21 mouse cellular contexts compared by ENCODE assay signal in the genomic region with DNA sequence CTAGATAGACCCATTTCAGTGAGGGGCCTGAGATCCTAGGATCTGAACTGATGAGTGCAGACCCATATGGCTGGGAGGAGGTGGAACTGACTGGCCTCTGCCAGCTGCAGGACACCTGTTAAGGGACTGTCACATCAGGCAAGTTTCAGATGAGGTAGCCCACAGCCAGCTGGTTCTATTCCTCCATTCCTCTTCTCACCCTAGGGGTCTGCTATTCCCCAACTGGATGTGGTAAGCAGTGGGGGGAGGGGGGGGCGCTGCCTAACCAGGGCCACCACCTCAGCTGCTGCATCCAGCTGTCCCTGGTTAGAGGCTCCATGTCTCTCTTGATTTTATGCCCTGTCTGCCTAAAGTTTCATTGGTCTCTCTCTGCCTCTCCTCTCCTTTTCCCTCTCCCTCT. TPM values are rescaled to one million over a fixed set of nuclear protein-coding genes. Genes with fewer than 3 reads are reported as not detected.
A peak's percentile ranks its signal among the peaks of the same experiment; 100 is the strongest.
DNase-seq lines count a peak whose midpoint lies in the region; ATAC-seq and TF ChIP-seq lines count a peak whose summit lies in the region.
"Had no signal": no experiment of that assay in that cellular context is flagged by ENCODE, and none has a peak within 500 bp of the region (broad histone marks: within the 10 kb centered on the region; RNA-seq: fewer than 3 reads in every experiment).

No protein-coding gene starts in this region.

- no peaks in the 10 kb centered on the region for H3K27me3 ChIP-seq in lung, postnatal 0 days (replicated peaks; ENCODE audit: insufficient read depth, low read length)
- no peaks in the 10 kb centered on the region for H3K27me3 ChIP-seq in limb, embryonic 13.5 days
- no peaks in the 10 kb centered on the region for H3K27me3 ChIP-seq in midbrain, embryonic 11.5 days (ENCODE audit: control insufficient read depth, insufficient read depth, low read length)
- H3K27me3 ChIP-seq: embryonic facial prominence, embryonic 12.5 days; forebrain, embryonic 13.5 days; hindbrain, embryonic 13.5 days had no signal

- WGBS in lung, postnatal 0 days: no CpG with 5 or more reads among the region's 1 CpGs
- 47% methylated on average over 1 of the region's 1 CpGs for WGBS in limb, embryonic 13.5 days
- 20% methylated on average over 1 of the region's 1 CpGs for WGBS in midbrain, embryonic 11.5 days

- peak; percentile 34 for DNase-seq in kidney, postnatal 10 days
- no peak for DNase-seq in kidney, adult 18-20 months
- DNase-seq in lung, postnatal 0 days (ENCODE audit: low spot score): peak; percentile 20
- no peak for DNase-seq in lung, postnatal 25 days (ENCODE audit: low spot score)
- DNase-seq in retina, embryonic 14.5 days (ENCODE audit: low spot score): no peak
- DNase-seq in midbrain, embryonic 11.5 days (ENCODE audit: low spot score, missing footprints): no peak
- DNase-seq: adrenal gland, adult 8-10 months; adrenal gland, postnatal 36 days; cerebellum, adult 2 months; cerebellum, postnatal 10 days; embryo, embryonic 11 days; forebrain, postnatal 0 days; gastrocnemius, postnatal 36 days; heart, adult 11 months; heart, postnatal 10 days had no signal

- no peak for ATAC-seq in lung, postnatal 0 days
- peak; percentile 68 for ATAC-seq in limb, embryonic 13.5 days (ENCODE audit: low FRiP score, low read depth)
- ATAC-seq in midbrain, embryonic 11.5 days (ENCODE audit: low FRiP score): no peak
- ATAC-seq: forebrain, embryonic 13.5 days; forebrain, postnatal 0 days; hindbrain, postnatal 0 days had no signal

- no peaks in the 10 kb centered on the region for H3K9me3 ChIP-seq in lung, postnatal 0 days (ENCODE audit: low read length)
- no peaks in the 10 kb centered on the region for H3K9me3 ChIP-seq in limb, embryonic 13.5 days
- H3K9me3 ChIP-seq in midbrain, embryonic 11.5 days (ENCODE audit: control insufficient read depth, low read length): no peaks in the 10 kb centered on the region
- H3K9me3 ChIP-seq: embryonic facial prominence, embryonic 12.5 days; forebrain, embryonic 13.5 days; G1E; hindbrain, embryonic 13.5 days had no signal

- H3K4me1 ChIP-seq in lung, postnatal 0 days (ENCODE audit: insufficient read depth, low read depth, low read length): no peaks in the 10 kb centered on the region
- H3K4me1 ChIP-seq in limb, embryonic 13.5 days: peaks cover 6% of the 10 kb centered on the region
- H3K4me1 ChIP-seq in midbrain, embryonic 11.5 days (ENCODE audit: control insufficient read depth, insufficient read depth, low read length): no peaks in the 10 kb centered on the region
- H3K4me1 ChIP-seq: forebrain, embryonic 13.5 days had no signal

- H3K36me3 ChIP-seq in lung, postnatal 0 days (ENCODE audit: insufficient read depth, low read length): no peaks in the 10 kb centered on the region
- H3K36me3 ChIP-seq in limb, embryonic 13.5 days: no peaks in the 10 kb centered on the region
- no peaks in the 10 kb centered on the region for H3K36me3 ChIP-seq in midbrain, embryonic 11.5 days (ENCODE audit: control insufficient read depth, insufficient read depth, low read length)
- H3K36me3 ChIP-seq: embryonic facial prominence, embryonic 12.5 days; G1E; hindbrain, embryonic 13.5 days had no signal

- no peak overlapping the region for H3K9ac ChIP-seq in lung, postnatal 0 days (replicated peaks; ENCODE audit: low read depth)
- no peak overlapping the region for H3K9ac ChIP-seq in limb, embryonic 13.5 days
- no peak overlapping the region for H3K9ac ChIP-seq in midbrain, embryonic 11.5 days (ENCODE audit: low read length)
- H3K9ac ChIP-seq: embryonic facial prominence, embryonic 12.5 days; forebrain, embryonic 13.5 days; forebrain, postnatal 0 days; hindbrain, embryonic 13.5 days had no signal

- H3K4me2 ChIP-seq in lung, postnatal 0 days (replicated peaks; ENCODE audit: low read depth, low read length): no peak overlapping the region
- H3K4me2 ChIP-seq in limb, embryonic 13.5 days (replicated peaks): no peak overlapping the region
- H3K4me2 ChIP-seq in midbrain, embryonic 11.5 days: no peak overlapping the region
- H3K4me2 ChIP-seq: embryonic facial prominence, embryonic 12.5 days; forebrain, embryonic 13.5 days; hindbrain, embryonic 13.5 days had no signal

- TF ChIP-seq EP300 in lung, postnatal 0 days (IDR thresholded peaks at IDR 0.05): no peak

- TF ChIP-seq CTCF in lung, postnatal 0 days (IDR thresholded peaks at IDR 0.05): no peak

- no peak overlapping the region for H3K4me3 ChIP-seq in lung, postnatal 0 days (ENCODE audit: low read depth, low read length)
- no peak overlapping the region for H3K4me3 ChIP-seq in limb, embryonic 13.5 days
- no peak overlapping the region for H3K4me3 ChIP-seq in midbrain, embryonic 11.5 days (ENCODE audit: low read depth, low read length)
- H3K4me3 ChIP-seq: embryonic facial prominence, embryonic 12.5 days; forebrain, embryonic 13.5 days; hindbrain, embryonic 13.5 days had no signal

- no peak overlapping the region for H3K27ac ChIP-seq in lung, postnatal 0 days (ENCODE audit: low read length)
- no peak overlapping the region for H3K27ac ChIP-seq in limb, embryonic 13.5 days
- no peak overlapping the region for H3K27ac ChIP-seq in midbrain, embryonic 11.5 days (ENCODE audit: low read depth, low read length)
- H3K27ac ChIP-seq: embryonic facial prominence, embryonic 12.5 days; forebrain, embryonic 13.5 days; hindbrain, embryonic 13.5 days; hindbrain, postnatal 0 days had no signal

RNA-seq across cellular contexts. Expression of a gene that starts 25.6 kb away (rescaled TPM):
- polyA plus RNA-seq in lung, postnatal 0 days (2015; fragmentation: Nextera tagmentation; extraction: Ambion mirVana): 92.6 and 119 TPM in 2 replicates
- 48.7 and 51.1 TPM in 2 replicates for polyA plus RNA-seq in limb, embryonic 13.5 days (2015; fragmentation: Nextera tagmentation; extraction: Ambion mirVana)
- 43.6 and 45.6 TPM in 2 replicates for polyA plus RNA-seq in midbrain, embryonic 11.5 days (2014; fragmentation: Nextera tagmentation; extraction: Ambion mirVana)

Comparison
In these comparisons a context has a peak if more than half of its experiments do, and no peak if none do; other contexts are left out.
1. DNase-seq: peak in kidney, postnatal 10 days (single experiment) and lung, postnatal 0 days (single experiment); none in kidney, adult 18-20 months (single experiment), lung, postnatal 25 days (single experiment), retina, embryonic 14.5 days (single experiment) and midbrain, embryonic 11.5 days (single experiment).